ENCODE assay signal across 8 mouse cellular contexts in the genomic region with DNA sequence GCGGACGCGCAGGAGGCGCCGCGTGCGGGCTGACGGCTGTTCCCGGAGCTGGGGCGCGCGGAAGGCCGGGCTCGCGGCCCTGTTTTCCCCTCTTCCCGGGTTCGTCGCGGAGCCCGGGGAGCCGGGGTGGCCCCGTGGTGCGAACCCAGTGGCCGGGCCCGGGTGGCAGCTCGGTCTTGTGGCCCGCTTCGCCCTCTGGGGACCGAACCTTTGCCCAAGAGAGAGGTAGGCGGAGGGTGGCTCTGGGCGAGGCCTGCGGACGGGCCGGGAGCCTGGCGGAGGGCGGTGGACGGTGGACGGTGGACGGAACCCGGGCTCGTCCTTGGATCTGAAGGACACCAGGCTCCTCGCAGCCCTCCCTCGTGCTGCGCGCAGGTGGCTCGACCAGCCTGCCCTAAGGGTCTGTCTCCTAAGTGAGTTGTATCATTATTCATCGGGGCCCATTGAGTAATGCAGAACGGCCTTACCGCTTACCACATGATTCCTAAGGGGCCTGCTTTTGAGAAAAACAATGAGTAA. TPM values are rescaled to one million over a fixed set of nuclear protein-coding genes. Genes with fewer than 3 reads are reported as not detected.
A peak's percentile ranks its signal among the peaks of the same experiment; 100 is the strongest.
DNase-seq lines count a peak whose midpoint lies in the region; ATAC-seq and TF ChIP-seq lines count a peak whose summit lies in the region.

No protein-coding gene starts in this region.

- peak; percentile 60 for ATAC-seq in kidney, postnatal 0 days (replicated peaks; ENCODE audit: low FRiP score, low read depth)
- peak; percentile 63 for ATAC-seq in liver, embryonic 13.5 days (ENCODE audit: low read depth)
- ATAC-seq in stomach, postnatal 0 days (ENCODE audit: low FRiP score, low TSS enrichment) = peak; percentile 68

- H3K27ac ChIP-seq in kidney, postnatal 0 days = peak overlapping the region; percentile 96
- H3K27ac ChIP-seq in liver, embryonic 13.5 days = peak overlapping the region; percentile 96
- peak overlapping the region; percentile 93 for H3K27ac ChIP-seq in stomach, postnatal 0 days (replicated peaks)

- peak overlapping the region; percentile 96 for H3K9ac ChIP-seq in kidney, postnatal 0 days (ENCODE audit: low read depth, low read length)
- H3K9ac ChIP-seq in liver, embryonic 13.5 days = peak overlapping the region; percentile 99
- peak overlapping the region; percentile 94 for H3K9ac ChIP-seq in stomach, postnatal 0 days (ENCODE audit: low read length)

- H3K9me3 ChIP-seq in kidney, postnatal 0 days (replicated peaks; ENCODE audit: low read length) = no peaks in the 10 kb centered on the region
- no peaks in the 10 kb centered on the region for H3K9me3 ChIP-seq in liver, embryonic 13.5 days (replicated peaks)
- no peaks in the 10 kb centered on the region for H3K9me3 ChIP-seq in stomach, postnatal 0 days (ENCODE audit: control insufficient read depth, low read length)

- H3K4me3 ChIP-seq in kidney, postnatal 0 days (replicated peaks; ENCODE audit: low read depth, low read length) = peak overlapping the region; percentile 98
- H3K4me3 ChIP-seq in liver, embryonic 13.5 days (replicated peaks) = peak overlapping the region; percentile 99
- H3K4me3 ChIP-seq in stomach, postnatal 0 days (ENCODE audit: low read depth, low read length) = peak overlapping the region; percentile 99

- WGBS in kidney, postnatal 0 days = under 1% methylated on average over 49 of the region's 49 CpGs
- under 1% methylated on average over 48 of the region's 49 CpGs for WGBS in liver, embryonic 13.5 days (ENCODE audit: insufficient replicate concordance)
- WGBS in stomach, postnatal 0 days = 0% methylated on average over 42 of the region's 49 CpGs

- peaks cover 23% of the 10 kb centered on the region for H3K36me3 ChIP-seq in kidney, postnatal 0 days (ENCODE audit: insufficient read depth, low read length)
- H3K36me3 ChIP-seq in liver, embryonic 13.5 days = peaks cover 38% of the 10 kb centered on the region
- peaks cover 8% of the 10 kb centered on the region for H3K36me3 ChIP-seq in stomach, postnatal 0 days (ENCODE audit: control insufficient read depth, insufficient read depth, low read length)

- no peaks in the 10 kb centered on the region for H3K27me3 ChIP-seq in kidney, postnatal 0 days (ENCODE audit: insufficient read depth, low read length)
- H3K27me3 ChIP-seq in liver, embryonic 13.5 days = no peaks in the 10 kb centered on the region
- H3K27me3 ChIP-seq in stomach, postnatal 0 days (ENCODE audit: control insufficient read depth, insufficient read depth, low read length) = no peaks in the 10 kb centered on the region

- no peaks in the 10 kb centered on the region; the same call in 1 of the 2 replicates for H3K4me1 ChIP-seq in kidney, postnatal 0 days (replicated peaks; ENCODE audit: insufficient read depth, low read length)
- H3K4me1 ChIP-seq in liver, embryonic 13.5 days (replicated peaks) = peaks cover 30% of the 10 kb centered on the region
- H3K4me1 ChIP-seq in stomach, postnatal 0 days (replicated peaks; ENCODE audit: control insufficient read depth, insufficient read depth) = peaks cover 2% of the 10 kb centered on the region; the same call in 1 of the 2 replicates

- peak; percentile 42 for DNase-seq in kidney, postnatal 0 days (ENCODE audit: low spot score)
- DNase-seq in kidney, adult 11 months = no peak
- peak; percentile 62 for DNase-seq in adipocyte (ENCODE audit: low spot score)
- peak; percentile 30 for DNase-seq in fibroblast of lung, adult 2 months (ENCODE audit: low read depth)
- no peak for DNase-seq in liver, embryonic 13.5 days
- no peak for DNase-seq in stomach, postnatal 0 days (ENCODE audit: low spot score)
- DNase-seq in urinary bladder, adult 2 months (ENCODE audit: low spot score) = no peak
- DNase-seq in spleen, postnatal 4 days (ENCODE audit: low spot score in 2 of 2) = no peak

- no peak for TF ChIP-seq CTCF in kidney, postnatal 0 days (IDR thresholded peaks at IDR 0.05; ENCODE audit: low read depth)
- TF ChIP-seq CTCF in stomach, postnatal 0 days (IDR thresholded peaks at IDR 0.05; ENCODE audit: low read depth) = no peak

- H3K4me2 ChIP-seq in kidney, postnatal 0 days (ENCODE audit: low read length) = peak overlapping the region; percentile 77
- H3K4me2 ChIP-seq in liver, embryonic 13.5 days = peak overlapping the region; percentile 76
- H3K4me2 ChIP-seq in stomach, postnatal 0 days (replicated peaks; ENCODE audit: low read depth) = peak overlapping the region; percentile 69

- no peak for TF ChIP-seq EP300 in stomach, postnatal 0 days (optimal IDR thresholded peaks at IDR 0.05)

RNA-seq across cellular contexts. Expression of a gene that starts 0.4 kb away (rescaled TPM):
- 30.6 and 37.8 TPM in 2 replicates for polyA plus RNA-seq in kidney, postnatal 0 days (2015; fragmentation: Nextera tagmentation; extraction: Ambion mirVana)
- 18.6 and 21.8 TPM in 2 replicates for polyA plus RNA-seq in liver, embryonic 13.5 days (2015; fragmentation: Nextera tagmentation; extraction: Ambion mirVana)
- 19.1 and 21.0 TPM in 2 replicates for polyA plus RNA-seq in stomach, postnatal 0 days (2015; fragmentation: Nextera tagmentation; extraction: Ambion mirVana)
- 30.0 and 31.5 TPM in 2 replicates for polyA plus RNA-seq in urinary bladder, adult 2 months (2012; rRNA removed)

RNA-seq across cellular contexts. Expression of a gene that starts 27.6 kb away (rescaled TPM):
- 10.4 and 10.8 TPM in 2 replicates for polyA plus RNA-seq in kidney, postnatal 0 days (2015; fragmentation: Nextera tagmentation; extraction: Ambion mirVana)
- 3.7 and 4.3 TPM in 2 replicates for polyA plus RNA-seq in liver, embryonic 13.5 days (2015; fragmentation: Nextera tagmentation; extraction: Ambion mirVana)
- polyA plus RNA-seq in stomach, postnatal 0 days (2015; fragmentation: Nextera tagmentation; extraction: Ambion mirVana) = 4.6 and 5.0 TPM in 2 replicates
- polyA plus RNA-seq in urinary bladder, adult 2 months (2012; rRNA removed) = 7.4 and 9.1 TPM in 2 replicates

RNA-seq across cellular contexts. Expression of a gene that starts 30.3 kb away (rescaled TPM):
- 10.1 and 11.5 TPM in 2 replicates for polyA plus RNA-seq in kidney, postnatal 0 days (2015; fragmentation: Nextera tagmentation; extraction: Ambion mirVana)
- 5.9 and 6.0 TPM in 2 replicates for polyA plus RNA-seq in liver, embryonic 13.5 days (2015; fragmentation: Nextera tagmentation; extraction: Ambion mirVana)
- 9.1 and 9.8 TPM in 2 replicates for polyA plus RNA-seq in stomach, postnatal 0 days (2015; fragmentation: Nextera tagmentation; extraction: Ambion mirVana)
- 6.8 and 7.4 TPM in 2 replicates for polyA plus RNA-seq in urinary bladder, adult 2 months (2012; rRNA removed)

RNA-seq across cellular contexts. Expression of a gene that starts 40.1 kb away (rescaled TPM):
- polyA plus RNA-seq in kidney, postnatal 0 days (2015; fragmentation: Nextera tagmentation; extraction: Ambion mirVana) = 678 and 711 TPM in 2 replicates
- 566 and 569 TPM in 2 replicates for polyA plus RNA-seq in liver, embryonic 13.5 days (2015; fragmentation: Nextera tagmentation; extraction: Ambion mirVana)
- polyA plus RNA-seq in stomach, postnatal 0 days (2015; fragmentation: Nextera tagmentation; extraction: Ambion mirVana) = 602 and 646 TPM in 2 replicates
- polyA plus RNA-seq in urinary bladder, adult 2 months (2012; rRNA removed) = 266 and 278 TPM in 2 replicates

RNA-seq across cellular contexts. Expression of a gene that starts 48.3 kb away (rescaled TPM):
- 0.26 and 0.57 TPM in 2 replicates for polyA plus RNA-seq in kidney, postnatal 0 days (2015; fragmentation: Nextera tagmentation; extraction: Ambion mirVana)
- 0.10 and 0.18 TPM in 2 replicates for polyA plus RNA-seq in liver, embryonic 13.5 days (2015; fragmentation: Nextera tagmentation; extraction: Ambion mirVana)
- 0.30 and 0.45 TPM in 2 replicates for polyA plus RNA-seq in stomach, postnatal 0 days (2015; fragmentation: Nextera tagmentation; extraction: Ambion mirVana)
- polyA plus RNA-seq in urinary bladder, adult 2 months (2012; rRNA removed) = 16.1 and 19.1 TPM in 2 replicates

Comparison
In these comparisons a context has a peak if more than half of its experiments do, and no peak if none do; other contexts are left out.
1. DNase-seq: peak in kidney, postnatal 0 days (single experiment), adipocyte (single experiment) and fibroblast of lung, adult 2 months (single experiment); none in kidney, adult 11 months (single experiment), liver, embryonic 13.5 days (single experiment), stomach, postnatal 0 days (single experiment), urinary bladder, adult 2 months (single experiment) and spleen, postnatal 4 days (0 of 2).
2. Peak in every context shown above with its lines, with median percentiles within 50 percentile points of each other: ATAC-seq, H3K27ac ChIP-seq, H3K4me2 ChIP-seq, H3K4me3 ChIP-seq and H3K9ac ChIP-seq.